Mouse (Mus musculus) erythroblast, embryonic 14.5 days (primary cell): ENCODE results near the gene Akap6.

Source experiments
- GATA1 ChIP-seq: IDR thresholded peaks from 2 replicates; pipeline ENCODE4 v1.6.1; 2012; ENCODE audit warnings: low read length, inconsistent platforms, mixed read lengths
- TAL1 ChIP-seq: IDR thresholded peaks from 3 replicates; pipeline ENCODE4 v1.6.1; 2012; ENCODE audit warnings: low read length, inconsistent platforms, mixed read lengths

- TF ChIP-seq GATA1 (no peak), TAL1 (no peak)
These were observed 329.7 kb downstream of the Akap6 start for GRCm38 (mm10) chr12:53028926-53029325.
